8 mouse cellular contexts compared by ENCODE assay signal in the genomic region with DNA sequence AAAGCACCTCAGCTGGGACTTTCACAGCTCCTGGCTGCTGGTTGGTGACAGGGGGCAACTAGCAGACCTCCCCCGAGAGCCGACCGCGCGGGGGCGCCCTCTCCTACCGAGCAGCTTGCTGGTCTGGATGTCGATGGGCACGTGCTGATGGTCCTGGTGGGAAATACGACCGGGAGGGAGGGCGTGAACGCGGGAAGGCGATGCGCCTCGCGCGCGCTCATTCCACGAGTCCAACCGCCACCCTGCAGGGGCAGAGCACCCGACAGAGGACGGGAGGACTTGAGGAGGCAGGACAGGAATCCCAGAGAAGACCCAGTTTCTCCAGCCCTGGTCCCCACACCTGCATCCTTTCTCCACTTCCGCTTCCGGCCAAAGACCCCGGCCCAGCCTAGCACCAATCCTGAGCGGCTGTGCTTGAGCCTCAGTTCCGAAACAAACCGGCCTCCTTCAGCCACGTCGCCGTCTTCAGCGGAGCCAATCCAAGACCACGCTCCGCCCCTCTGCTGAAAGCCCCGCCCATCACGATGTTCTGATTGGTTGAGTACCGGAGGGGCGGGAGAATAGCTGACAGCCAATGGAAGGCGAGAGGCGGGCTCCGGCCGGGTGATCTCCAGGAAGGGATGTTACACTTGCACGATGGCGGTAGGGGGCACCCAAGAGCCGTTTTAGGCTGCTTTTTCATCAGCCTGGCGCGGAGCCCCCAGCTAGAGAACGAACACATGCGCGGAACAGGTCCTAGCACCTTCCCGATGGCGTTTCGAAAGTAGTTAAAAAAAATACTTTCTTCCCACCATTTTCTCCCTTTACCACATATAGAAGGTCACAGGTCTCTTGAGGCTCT. TPM values are rescaled to one million over a fixed set of nuclear protein-coding genes. Genes with fewer than 3 reads are reported as not detected.
DNase-seq lines count a peak whose midpoint lies in the region; ATAC-seq and TF ChIP-seq lines count a peak whose summit lies in the region.

Gene Cdk5rap3, minus strand, starts transcription at position 453 of the 841 bp plus-strand sequence.

- peaks cover 3% of the 10 kb centered on the region; the same call in 1 of the 2 replicates for H3K36me3 ChIP-seq in hindbrain, postnatal 0 days (ENCODE audit: insufficient read depth, low read length)

- peak; percentile 88 for TF ChIP-seq CTCF in gastrocnemius, adult 2 months (IDR thresholded peaks at IDR 0.05)
- peak; percentile 90 for TF ChIP-seq CTCF in hindbrain, postnatal 0 days (IDR thresholded peaks at IDR 0.05; ENCODE audit: low read depth)
- TF ChIP-seq CTCF in left cerebral cortex, adult 2 months (IDR thresholded peaks at IDR 0.05), result peak; percentile 90

- peak; percentile 96 for ATAC-seq in common myeloid progenitor, adult 5-6 weeks (replicated peaks; ENCODE audit: low read depth, poor library complexity, severe bottlenecking)
- peak; percentile 98 for ATAC-seq in hindbrain, postnatal 0 days
- ATAC-seq in megakaryocyte, adult 5-6 weeks (ENCODE audit: poor library complexity, severe bottlenecking), result peak; percentile 96

- peak within 1 kb of the TSS; percentile 83 for H3K4me2 ChIP-seq in hindbrain, postnatal 0 days (ENCODE audit: low read depth, low read length)

- no peaks in the 10 kb centered on the region for H3K27me3 ChIP-seq in hindbrain, postnatal 0 days (ENCODE audit: insufficient read depth, low read length)

- WGBS in hindbrain, postnatal 0 days, result under 1% methylated on average over 55 of the region's 55 CpGs

- H3K27ac ChIP-seq in gastrocnemius, adult 2 months, result peak within 1 kb of the TSS; percentile 96
- peak within 1 kb of the TSS; percentile 79; the same call in 1 of the 2 replicates for H3K27ac ChIP-seq in hindbrain, postnatal 0 days
- peak within 1 kb of the TSS; percentile 85 for H3K27ac ChIP-seq in left cerebral cortex, adult 2 months

- intact Hi-C loops in gastrocnemius, adult 2 months (cut with DNase I), result loop anchor here (1.0 to 2.0 kb wide), 2 partner anchors 47 to 109 kb away; no protein-coding TSS in a partner anchor
- intact Hi-C loops in left cerebral cortex, adult 2 months (cut with DNase I), result loop anchor here (1.0 to 2.0 kb wide), 4 partner anchors 21 to 107 kb away; no protein-coding TSS in a partner anchor

- H3K4me1 ChIP-seq in hindbrain, postnatal 0 days (ENCODE audit: insufficient read depth, low read length), result peaks cover 8% of the 10 kb centered on the region

- no peaks in the 10 kb centered on the region for H3K9me3 ChIP-seq in hindbrain, postnatal 0 days (ENCODE audit: low read length)

- peak; percentile 100 for DNase-seq in ZHBTc4 (ENCODE audit: low read depth, low spot score)
- DNase-seq in gastrocnemius, adult 2 months, result peak; percentile 99
- DNase-seq in hindbrain, postnatal 0 days (ENCODE audit: low spot score), result peak; percentile 99
- DNase-seq in left cerebral cortex, adult 2 months (ENCODE audit: extremely low spot score in 1 of 2, low spot score in 2 of 2), result peak; percentile 98
- DNase-seq in right cerebral cortex, adult 2 months (ENCODE audit: low spot score in 2 of 2), result peak; percentile 99
- peak; percentile 99 for DNase-seq in urinary bladder, postnatal 14 days (ENCODE audit: low spot score)

- peak within 1 kb of the TSS; percentile 88 for H3K4me3 ChIP-seq in gastrocnemius, adult 2 months
- H3K4me3 ChIP-seq in hindbrain, postnatal 0 days (ENCODE audit: low read length), result peak within 1 kb of the TSS; percentile 65
- peak within 1 kb of the TSS; percentile 69 for H3K4me3 ChIP-seq in left cerebral cortex, adult 2 months

- H3K9ac ChIP-seq in hindbrain, postnatal 0 days (replicated peaks; ENCODE audit: low read length), result peak within 1 kb of the TSS; percentile 64

RNA-seq across cellular contexts. Expression of gene Cdk5rap3, which starts in this region (rescaled TPM):
- total RNA-seq in common myeloid progenitor, adult 5-6 weeks (2017), result 38.2 and 47.8 TPM in 2 replicates
- total RNA-seq in gastrocnemius, adult 2 months (2021), result 10 to 100 TPM; 21.5 to 24.0 TPM
- 44.9 and 56.5 TPM in 2 replicates for total RNA-seq in hindbrain, postnatal 0 days (2014; rRNA removed)
- 77.1 and 87.8 TPM in 2 replicates for polyA plus RNA-seq in hindbrain, postnatal 0 days (2015; fragmentation: Nextera tagmentation; extraction: Ambion mirVana)
- 10 to 100 TPM; 28.6 to 30.0 TPM for total RNA-seq in left cerebral cortex, adult 2 months (2021)
- total RNA-seq in megakaryocyte, adult 5-6 weeks (2015), result 17.5 and 21.1 TPM in 2 replicates
- 23.9 and 37.3 TPM in 2 replicates for total RNA-seq in megakaryocyte, adult 5-6 weeks (2017)

Comparison
In these comparisons a context has a peak if more than half of its experiments do, and no peak if none do; other contexts are left out.
1. Peak in every context shown above with its lines: DNase-seq, ATAC-seq, H3K4me3 ChIP-seq and H3K27ac ChIP-seq.